Mouse (Mus musculus) ovary, adult 18-20 months (tissue): ENCODE measurements around the gene Smtn.

Experiments used
- DNase-seq: peaks from one replicate; pipeline ENCODE4 v3.0.0; 2022; ENCODE audit warnings: low spot score, mixed read lengths

Gene Smtn

DNA sequence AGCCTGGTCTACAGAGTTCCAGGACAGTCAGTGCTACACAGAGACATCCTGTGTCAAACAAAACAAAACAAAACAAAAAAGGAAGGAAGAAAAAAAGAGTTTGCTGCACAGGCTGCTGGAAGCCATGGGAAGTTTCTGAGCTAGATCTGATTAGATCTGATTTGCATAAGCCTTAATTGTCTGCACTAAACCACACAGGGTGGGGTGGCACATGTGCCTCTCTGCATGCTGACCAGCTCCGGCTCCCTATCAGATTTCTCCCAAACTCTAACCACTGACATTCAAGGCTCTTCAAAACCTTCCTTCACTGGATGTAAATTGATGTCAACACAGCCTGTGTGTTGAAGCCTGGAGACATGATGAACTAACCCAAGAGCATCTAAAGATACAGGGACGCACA is 6.6 kb upstream of the Smtn start:
- no peak for DNase-seq

DNA sequence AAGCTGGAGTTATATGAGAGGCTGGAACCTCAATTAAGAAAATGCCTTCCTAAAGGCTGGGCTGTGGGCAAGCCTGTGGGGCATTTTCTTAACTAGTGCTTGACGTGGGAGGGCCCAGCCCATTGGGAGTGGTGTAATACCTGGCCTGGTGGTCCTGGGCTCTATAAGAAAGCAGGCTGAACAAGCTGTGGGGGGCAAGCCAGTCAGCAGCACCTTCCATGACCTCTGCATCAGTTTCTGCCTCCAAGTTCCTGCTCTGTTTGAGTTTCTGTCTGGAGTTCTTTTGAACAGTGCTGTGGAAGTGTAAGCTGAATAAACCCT is 5.8 kb upstream of the Smtn start:
- no peak for DNase-seq

GRCm38 (mm10) chr11:3545531-3546241 is 5.3 kb upstream of the Smtn start:
- no peak for DNase-seq

DNA sequence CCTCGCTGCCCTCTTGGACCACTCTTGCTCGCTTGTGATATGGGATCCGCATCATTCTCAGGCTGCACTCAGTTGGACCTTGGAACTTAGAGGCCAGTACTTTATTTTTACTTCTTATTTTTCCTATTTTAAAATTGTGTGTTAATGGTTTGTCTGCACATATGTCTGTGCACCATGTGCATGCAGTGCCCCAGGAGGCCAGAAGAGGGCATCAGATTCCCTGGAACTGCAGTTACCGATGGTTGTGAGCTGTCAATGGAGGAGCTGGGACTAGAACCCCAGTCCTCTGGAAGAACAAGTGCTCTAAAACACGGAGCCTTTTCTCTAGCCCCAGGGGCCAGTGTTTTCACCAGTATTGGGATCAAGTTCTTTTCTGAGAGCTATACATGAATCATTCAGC is 4.0 kb upstream of the Smtn start:
- no peak for DNase-seq

GRCm38 (mm10) chr11:3543001-3543400 is 2.6 kb upstream of the Smtn start:
- DNase-seq, result no peak

- DNase-seq, result no peak
These were observed 1.5 kb upstream of the Smtn start for GRCm38 (mm10) chr11:3541932-3542331.

DNA sequence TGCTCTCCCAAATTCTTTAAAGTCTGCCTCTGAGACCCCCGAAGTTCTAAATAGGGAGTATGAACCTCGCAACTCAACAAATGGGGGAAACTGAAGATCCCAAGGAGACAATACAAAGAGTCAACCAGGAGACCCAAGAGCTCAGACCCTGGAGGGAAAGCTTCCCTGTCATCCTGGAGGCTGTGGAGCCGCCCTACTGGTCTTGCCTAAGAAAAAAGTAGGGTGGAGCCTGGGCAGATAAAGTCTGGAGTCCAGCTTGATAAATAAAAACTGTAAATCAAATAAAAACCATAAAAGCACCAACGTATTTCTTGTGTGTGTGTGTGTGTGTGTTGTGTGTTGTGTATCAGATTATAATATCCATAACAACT is 601 bp downstream of the Smtn start:
- DNase-seq, result no peak

- DNase-seq, result peak; percentile 91
These were observed 1.1 kb downstream of the Smtn start for GRCm38 (mm10) chr11:3539111-3539825.

- DNase-seq, result no peak
These were observed 2.1 kb downstream of the Smtn start for GRCm38 (mm10) chr11:3538341-3538740.

DNA sequence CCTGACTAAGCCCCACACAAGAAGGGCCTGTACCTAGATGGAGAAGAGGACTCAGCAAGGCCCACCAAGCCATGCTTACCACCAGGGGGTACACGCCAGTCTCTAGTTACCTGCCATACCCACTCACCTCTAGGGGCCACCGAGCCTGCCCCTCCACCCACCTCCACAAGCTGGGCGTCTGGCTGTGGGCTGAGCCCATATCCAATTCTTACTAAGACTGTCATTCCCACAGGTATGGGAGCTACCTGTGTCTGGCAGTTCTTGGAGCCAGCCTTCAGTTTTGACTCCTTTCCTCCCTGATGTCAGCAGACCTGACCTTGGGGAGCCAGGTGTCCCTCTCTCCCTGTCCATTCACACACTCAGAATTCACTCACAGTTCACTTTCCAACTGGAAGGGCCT is 2.7 kb downstream of the Smtn start:
- no peak for DNase-seq

- no peak for DNase-seq
These were observed 3.6 kb downstream of the Smtn start for GRCm38 (mm10) chr11:3536745-3537333.

- DNase-seq, result no peak
These were observed 4.3 kb downstream of the Smtn start for GRCm38 (mm10) chr11:3536082-3536481.

DNA sequence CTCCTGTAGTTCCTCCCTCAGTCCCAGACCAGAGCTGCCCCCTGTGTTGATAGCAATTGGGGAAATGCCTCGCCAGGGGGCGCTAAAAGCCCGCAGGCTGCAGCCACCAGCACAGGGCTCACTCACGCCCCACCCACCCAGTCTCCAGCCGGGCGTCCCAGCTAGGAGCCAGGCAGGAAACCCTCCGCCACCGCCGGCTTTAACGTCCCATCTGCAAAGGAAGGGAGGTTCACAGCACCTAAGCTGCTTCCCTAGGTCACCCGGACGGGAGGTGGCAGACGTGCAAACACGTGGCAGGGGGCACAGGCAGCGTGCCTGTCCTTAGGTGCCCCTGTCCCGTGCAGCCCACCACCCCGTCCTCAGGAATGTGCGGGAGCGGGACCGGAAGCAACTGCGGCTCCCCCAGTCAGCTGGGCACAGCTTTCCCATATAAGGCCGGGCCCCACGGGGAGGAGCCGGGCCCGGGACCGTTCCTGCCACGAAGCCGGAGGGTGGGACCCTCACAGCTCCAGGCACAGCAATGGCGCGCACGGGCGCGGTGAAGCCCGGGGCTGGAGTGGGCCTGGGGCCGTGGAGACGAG is 4.9 kb downstream of the Smtn start:
- peak; percentile 89 for DNase-seq

DNA sequence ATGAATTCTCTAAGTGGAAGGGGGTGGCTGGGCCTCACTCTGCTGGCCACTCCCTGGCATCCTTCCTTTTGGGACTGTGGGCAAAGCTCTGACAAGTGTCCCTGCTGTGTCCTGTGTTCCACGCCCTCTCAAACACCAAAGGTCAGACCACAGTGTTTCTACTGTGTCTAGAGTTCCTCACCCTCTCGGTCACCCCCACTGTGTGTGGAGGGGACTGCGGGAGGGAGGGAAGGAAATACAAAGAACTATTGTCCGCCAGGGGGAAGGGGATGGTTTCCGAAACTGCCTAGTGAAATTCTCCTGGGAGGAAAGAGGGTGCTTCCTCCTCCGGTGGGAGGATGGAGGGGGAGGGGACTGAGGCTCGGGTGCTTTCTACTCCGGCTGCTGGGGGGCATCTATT is 5.5 kb downstream of the Smtn start:
- DNase-seq, result no peak

DNA sequence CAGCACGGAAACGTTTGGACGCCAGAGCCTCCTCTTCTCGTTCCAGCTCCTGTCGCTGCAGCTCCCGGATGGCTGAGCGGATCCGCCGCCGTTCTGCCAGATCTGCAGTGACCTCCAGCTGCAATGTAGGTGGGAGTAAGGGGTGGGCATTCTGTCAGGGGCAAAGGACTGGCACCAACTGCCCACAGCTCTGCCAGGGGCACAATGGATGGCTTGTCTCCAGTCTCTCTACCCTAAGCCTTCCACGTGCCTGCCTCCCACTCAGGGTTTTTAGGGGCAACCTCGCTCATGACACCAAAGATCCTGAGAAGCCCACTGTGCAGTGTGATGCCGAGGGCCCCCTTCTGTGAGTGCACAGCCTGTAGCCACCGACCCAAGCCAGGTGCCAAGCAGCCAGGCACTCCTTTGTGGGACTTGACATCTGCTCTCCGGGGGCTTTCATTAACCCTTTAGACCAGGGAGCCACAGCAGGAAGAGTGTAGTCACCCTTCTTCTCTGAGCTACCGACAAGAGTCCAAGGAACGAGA is 6.9 kb downstream of the Smtn start:
- DNase-seq, result no peak

- DNase-seq, result no peak
These were observed 8.1 kb downstream of the Smtn start for GRCm38 (mm10) chr11:3532101-3532931.

- DNase-seq, result no peak
These were observed 8.8 kb downstream of the Smtn start for GRCm38 (mm10) chr11:3531634-3532033.

DNA sequence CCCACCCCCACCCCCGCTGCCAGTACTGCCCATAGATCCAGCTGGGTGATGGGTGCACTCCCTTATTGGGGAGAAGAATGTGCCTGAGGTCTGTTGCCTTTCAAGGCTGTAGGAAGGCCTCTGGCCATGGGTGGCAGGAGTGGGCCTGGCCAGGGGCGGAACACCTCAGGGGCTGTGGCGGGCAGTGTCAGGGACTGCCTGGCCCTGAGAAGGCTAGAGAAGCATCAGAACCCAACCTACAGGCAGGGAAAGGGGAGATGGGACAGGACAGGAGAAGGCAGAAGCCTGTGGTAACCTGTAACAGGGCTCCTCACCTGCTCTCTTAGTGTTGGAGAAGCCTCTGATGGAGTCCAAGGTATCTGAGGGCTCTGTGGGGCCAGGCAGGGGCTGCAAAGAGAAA is 9.7 kb downstream of the Smtn start:
- DNase-seq, result no peak

DNA sequence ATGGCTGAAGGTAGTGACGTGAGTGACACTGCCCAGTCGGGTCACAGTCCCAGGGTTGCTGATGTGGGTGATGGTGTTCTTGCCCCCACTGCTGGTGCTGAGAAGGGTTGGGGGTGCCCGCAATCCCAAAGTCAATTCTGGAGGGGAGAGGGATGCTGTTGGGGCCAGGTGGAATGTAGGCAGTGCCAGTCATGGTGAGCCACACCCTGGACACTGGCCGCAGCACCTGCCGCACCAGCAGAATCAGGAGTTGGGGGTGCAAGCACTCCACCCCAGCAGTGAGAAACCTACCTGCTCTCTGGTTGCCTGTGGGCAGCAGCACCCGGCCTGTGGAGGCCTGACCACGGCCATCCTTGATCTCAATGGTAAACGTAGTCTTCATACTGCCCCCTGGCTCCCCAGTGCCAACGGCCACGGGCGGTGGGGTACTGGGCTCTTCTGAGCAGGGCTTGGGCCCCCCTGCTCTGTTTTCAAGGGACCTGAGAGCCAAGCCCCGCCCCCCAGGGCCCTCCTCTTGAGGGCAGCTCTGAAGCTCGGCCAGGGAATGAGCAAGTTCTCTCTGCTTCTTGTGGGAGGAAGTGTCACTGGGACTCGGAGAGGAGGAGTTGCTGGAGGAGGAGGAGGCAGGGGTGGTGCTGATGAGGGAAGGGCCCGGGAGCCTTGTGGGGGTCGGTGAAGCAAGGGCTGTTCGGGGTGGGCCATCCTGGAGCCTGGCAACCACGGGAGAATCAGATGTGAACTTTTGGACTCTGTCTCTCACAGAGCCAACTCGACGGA is 10.7 kb downstream of the Smtn start:
- no peak for DNase-seq

DNA sequence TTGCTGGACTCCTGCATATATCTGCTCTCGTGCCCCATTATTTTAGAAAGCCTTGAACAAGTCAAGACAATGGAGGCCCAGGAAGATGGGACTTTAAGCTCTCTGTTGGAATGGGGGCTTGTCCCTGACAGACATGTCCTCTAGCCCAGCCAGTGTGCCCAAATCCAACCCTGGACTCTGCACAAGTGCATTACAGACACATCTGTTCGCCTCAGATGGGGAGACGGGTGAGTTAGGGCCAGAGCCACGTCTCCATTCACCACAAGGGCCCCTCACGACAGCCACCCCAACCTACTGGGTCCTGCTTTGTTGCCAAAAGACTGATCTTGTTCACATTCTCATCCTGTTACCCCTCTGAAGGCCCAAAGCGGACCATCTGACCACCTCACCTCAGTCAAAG is 12.2 kb downstream of the Smtn start:
- DNase-seq, result no peak

DNA sequence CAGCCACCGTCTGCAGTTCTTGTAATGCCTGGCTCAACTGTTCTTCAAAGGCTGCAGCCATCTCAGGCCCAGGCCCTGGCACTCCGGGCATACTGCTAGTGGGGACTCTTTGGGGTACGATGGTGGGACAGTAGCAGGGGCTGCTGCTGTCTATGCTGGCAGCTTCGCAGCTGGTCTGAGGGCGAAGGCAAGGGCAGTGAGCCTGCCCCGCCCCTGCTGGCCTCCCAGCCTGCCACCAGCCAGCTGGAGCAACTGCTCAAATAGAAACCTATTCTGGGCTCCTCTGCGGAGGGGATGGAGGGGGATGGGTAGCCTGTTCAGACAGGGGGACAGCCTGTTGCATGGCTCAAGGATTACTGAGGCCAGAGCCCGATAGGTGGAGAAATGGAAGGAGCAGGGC is 12.6 kb downstream of the Smtn start:
- no peak for DNase-seq
